Mouse (Mus musculus) gastrocnemius, postnatal 10 days (tissue): Measurements from ENCODE around the gene Zfp423. TPM values are rescaled to one million over a fixed set of nuclear protein-coding genes. Genes with fewer than 3 reads are reported as not detected.
A peak's percentile ranks its signal among the peaks of the same experiment; 100 is the strongest.

Experiments used
- DNase-seq: peaks from one replicate; pipeline ENCODE4 v3.0.0; 2021; ENCODE audit warnings: mixed read lengths
- long read RNA-seq, 2 experiments: library from polyadenylated mRNA; stranded (forward); transcript quantifications; one replicate each; pipeline ENCODE4 v2.0.0; 2021
- total RNA-seq, 2 experiments: library from RNA; stranded (reverse); gene quantifications; 2 replicates each; pipeline ENCODE4 v1.2.3; 2021

Gene Zfp423
- 10 to 100 TPM; 20.7 to 23.5 TPM for total RNA-seq
- long read RNA-seq, experiment 1, full-length matches to known transcripts: 4 of 30 reads
- long read RNA-seq, experiment 1, partial matches to known transcripts: 20 of 30 reads
- long read RNA-seq, experiment 1, other reads (novel, unspliced or antisense): 6 of 30 reads
- long read RNA-seq, experiment 2, full-length matches to known transcripts: 2 of 27 reads
- long read RNA-seq, experiment 2, partial matches to known transcripts: 22 of 27 reads
- long read RNA-seq, experiment 2, other reads (novel, unspliced or antisense): 3 of 27 reads

GRCm38 (mm10) chr8:87959320-87959920 is at the start of gene Zfp423:
TSS of gene Zfp423 (minus strand) at chr8:87959595.
- peak; percentile 46 for DNase-seq

- no peak for DNase-seq
Observed at GRCm38 (mm10) chr8:88006811-88007210, 47.4 kb upstream of the Zfp423 start.

GRCm38 (mm10) chr8:87984778-87985177 is 25.4 kb upstream of the Zfp423 start:
- no peak for DNase-seq

- no peak for DNase-seq
Observed at GRCm38 (mm10) chr8:87984032-87984431, 24.6 kb upstream of the Zfp423 start.

- no peak for DNase-seq
Observed at GRCm38 (mm10) chr8:87982936-87983335, 23.5 kb upstream of the Zfp423 start.

GRCm38 (mm10) chr8:87975466-87975809 is 16.0 kb upstream of the Zfp423 start:
- no peak for DNase-seq

GRCm38 (mm10) chr8:87974759-87975465 is 15.5 kb upstream of the Zfp423 start:
- peak; percentile 57 for DNase-seq

- no peak for DNase-seq
Observed at GRCm38 (mm10) chr8:87974122-87974758, 14.8 kb upstream of the Zfp423 start.

GRCm38 (mm10) chr8:87967866-87968620 is 8.6 kb upstream of the Zfp423 start:
- no peak for DNase-seq

- DNase-seq: no peak
Observed at GRCm38 (mm10) chr8:87967057-87967820, 7.8 kb upstream of the Zfp423 start.

- DNase-seq: no peak
Observed at GRCm38 (mm10) chr8:87962514-87963225, 3.3 kb upstream of the Zfp423 start.

GRCm38 (mm10) chr8:87961680-87962513 is 2.5 kb upstream of the Zfp423 start:
- DNase-seq: peak; percentile 63

GRCm38 (mm10) chr8:87961108-87961507 is 1.7 kb upstream of the Zfp423 start:
- peak; percentile 62 for DNase-seq

- peak; percentile 81 for DNase-seq
Observed at GRCm38 (mm10) chr8:87960061-87960749, 810 bp upstream of the Zfp423 start.

GRCm38 (mm10) chr8:87958451-87959319 is 710 bp downstream of the Zfp423 start:
- DNase-seq: peak; percentile 75

GRCm38 (mm10) chr8:87957871-87958450 is 1.4 kb downstream of the Zfp423 start:
- peak; percentile 64 for DNase-seq

- DNase-seq: no peak
Observed at GRCm38 (mm10) chr8:87956001-87956400, 3.4 kb downstream of the Zfp423 start.

GRCm38 (mm10) chr8:87953473-87953872 is 5.9 kb downstream of the Zfp423 start:
- no peak for DNase-seq
